Mouse (Mus musculus) heart, embryonic 16.5 days (tissue): Measurements from ENCODE around the gene Btnl4. TPM values are rescaled to one million over a fixed set of nuclear protein-coding genes. Genes with fewer than 3 reads are reported as not detected.

Experiments
- polyA plus RNA-seq: library from polyadenylated mRNA; unstranded; fragments of >200 nt; fragmentation: Nextera tagmentation; extraction: Ambion mirVana; gene quantifications from 2 replicates; pipeline ENCODE4 v1.2.1, GENCODE M21; 2015

Gene Btnl4
- polyA plus RNA-seq, 1 experiment from 2014 or later: 0.08 TPM

Other genes with a start within 250 kb of the Btnl4 start
- gene H2-Ob, start 238.4 kb downstream of the Btnl4 start, polyA plus RNA-seq: 0.17 and 0.24 TPM in 2 replicates
- 79.1 and 172 TPM in 2 replicates for gene H2-Ab1, start 219.6 kb downstream of the Btnl4 start, polyA plus RNA-seq
- 35.2 and 72.7 TPM in 2 replicates for gene H2-Aa, start 189.5 kb downstream of the Btnl4 start, polyA plus RNA-seq
- 20.8 and 54.0 TPM in 2 replicates for gene H2-Eb1, start 171.5 kb downstream of the Btnl4 start, polyA plus RNA-seq
- 0.11 and 0.42 TPM in 2 replicates for gene H2-Eb2, start 151.7 kb downstream of the Btnl4 start, polyA plus RNA-seq
- gene Btnl2, start 122.5 kb downstream of the Btnl4 start, polyA plus RNA-seq: 0.09 TPM in 1 of 2 replicates, not detected in the other
- 0.18 TPM in 1 of 2 replicates, not detected in the other for gene Btnl1, start 100.2 kb downstream of the Btnl4 start, polyA plus RNA-seq
- not detected in 2 replicates for gene BC051142, start 78.5 kb downstream of the Btnl4 start, polyA plus RNA-seq
- 0.26 TPM in 1 of 2 replicates, not detected in the other for gene Btnl6, start 40.0 kb upstream of the Btnl4 start, polyA plus RNA-seq
- gene Notch4, start 87.0 kb upstream of the Btnl4 start, polyA plus RNA-seq: 4.8 and 9.0 TPM in 2 replicates
- 11.3 and 18.5 TPM in 2 replicates for gene Gpsm3, start 112.5 kb upstream of the Btnl4 start, polyA plus RNA-seq
- 4.8 and 5.4 TPM in 2 replicates for gene Pbx2, start 113.9 kb upstream of the Btnl4 start, polyA plus RNA-seq
- 4.7 and 34.7 TPM in 2 replicates for gene Ager, start 120.5 kb upstream of the Btnl4 start, polyA plus RNA-seq
- 113 and 114 TPM in 2 replicates for gene Rnf5, start 126.4 kb upstream of the Btnl4 start, polyA plus RNA-seq
- gene Agpat1, start 126.9 kb upstream of the Btnl4 start, polyA plus RNA-seq: 47.9 and 53.5 TPM in 2 replicates
- gene Egfl8, start 138.7 kb upstream of the Btnl4 start, polyA plus RNA-seq: 1.8 and 2.0 TPM in 2 replicates
- 26.7 and 27.3 TPM in 2 replicates for gene Ppt2, start 151.2 kb upstream of the Btnl4 start, polyA plus RNA-seq
- gene Prrt1, start 152.2 kb upstream of the Btnl4 start, polyA plus RNA-seq: 0.64 and 2.1 TPM in 2 replicates
- gene Fkbpl, start 167.4 kb upstream of the Btnl4 start, polyA plus RNA-seq: 11.7 and 12.3 TPM in 2 replicates
- 45.7 and 46.7 TPM in 2 replicates for gene Atf6b, start 169.8 kb upstream of the Btnl4 start, polyA plus RNA-seq
- gene Tnxb, start 193.2 kb upstream of the Btnl4 start, polyA plus RNA-seq: 2.5 and 2.8 TPM in 2 replicates